ENCODE assay signal across 11 mouse cellular contexts in the genomic region with DNA sequence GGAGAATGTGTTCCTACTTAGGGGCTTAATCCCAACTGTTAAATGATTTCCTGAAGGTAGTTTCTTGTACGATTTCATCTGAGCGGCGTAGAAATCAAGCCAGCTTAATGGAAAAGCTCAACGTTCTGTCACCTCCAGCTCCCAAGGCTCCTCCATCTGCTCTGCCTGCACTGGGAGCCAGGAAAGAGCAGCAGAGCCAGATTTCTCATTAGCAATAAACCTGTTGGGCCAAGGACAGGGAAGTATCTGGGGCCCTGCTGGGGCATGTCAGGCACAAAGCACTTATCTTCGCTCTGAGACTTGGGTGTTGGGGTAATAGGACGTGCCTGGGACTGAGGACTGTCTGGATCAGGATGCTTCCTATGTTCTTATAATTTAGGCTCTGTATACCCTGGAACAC.
DNase-seq lines count a peak whose midpoint lies in the region; ATAC-seq and TF ChIP-seq lines count a peak whose summit lies in the region.
"Had no signal": no experiment of that assay in that cellular context is flagged by ENCODE, and none has a peak within 500 bp of the region (broad histone marks: within the 10 kb centered on the region; RNA-seq: fewer than 3 reads in every experiment).

No protein-coding gene starts in this region.

- peak; percentile 70 for DNase-seq in hindbrain, postnatal 0 days (ENCODE audit: low spot score)
- no peak for DNase-seq in hindbrain, embryonic 11.5 days (ENCODE audit: low spot score)
- DNase-seq in cerebellum, adult 11 months, result peak; percentile 82
- DNase-seq in cerebellum, adult 9-10 months, result peak; percentile 95
- no peak for DNase-seq in urinary bladder, postnatal 36 days (ENCODE audit: low spot score in 2 of 2)
- DNase-seq in spleen, adult 12 weeks (ENCODE audit: low spot score), result no peak
- DNase-seq in left cerebral cortex, adult 8-10 months (ENCODE audit: low spot score in 2 of 2), result no peak
- DNase-seq: lung, postnatal 10 days had no signal

- no peak overlapping the region for H3K4me3 ChIP-seq in hindbrain, postnatal 0 days (ENCODE audit: low read length)
- no peak overlapping the region for H3K4me3 ChIP-seq in hindbrain, embryonic 11.5 days (ENCODE audit: low read depth, low read length)
- no peak overlapping the region for H3K4me3 ChIP-seq in intestine, embryonic 16.5 days (ENCODE audit: low read length)
- H3K4me3 ChIP-seq: midbrain, embryonic 15.5 days had no signal

- WGBS in hindbrain, postnatal 0 days, result 53% methylated on average over 6 of the region's 6 CpGs
- 92% methylated on average over 6 of the region's 6 CpGs for WGBS in hindbrain, embryonic 11.5 days
- WGBS in intestine, embryonic 16.5 days, result 78% methylated on average over 6 of the region's 6 CpGs

- ATAC-seq in hindbrain, postnatal 0 days, result peak; percentile 85
- ATAC-seq in hindbrain, embryonic 11.5 days (ENCODE audit: low FRiP score), result no peak
- ATAC-seq in intestine, embryonic 16.5 days, result peak; percentile 56
- ATAC-seq: midbrain, embryonic 15.5 days had no signal

- no peaks in the 10 kb centered on the region for H3K36me3 ChIP-seq in hindbrain, postnatal 0 days (ENCODE audit: insufficient read depth, low read length)
- no peaks in the 10 kb centered on the region for H3K36me3 ChIP-seq in hindbrain, embryonic 11.5 days (ENCODE audit: control insufficient read depth, insufficient read depth, low read length)
- no peaks in the 10 kb centered on the region for H3K36me3 ChIP-seq in intestine, embryonic 16.5 days (ENCODE audit: control insufficient read depth, insufficient read depth, low read length)
- H3K36me3 ChIP-seq: midbrain, embryonic 15.5 days had no signal

- H3K4me1 ChIP-seq in hindbrain, postnatal 0 days (ENCODE audit: insufficient read depth, low read length), result peaks cover 3% of the 10 kb centered on the region; the same call in 1 of the 2 replicates
- H3K4me1 ChIP-seq in hindbrain, embryonic 11.5 days (replicated peaks; ENCODE audit: control insufficient read depth, insufficient read depth, low read length), result no peaks in the 10 kb centered on the region
- no peaks in the 10 kb centered on the region for H3K4me1 ChIP-seq in intestine, embryonic 16.5 days (ENCODE audit: control insufficient read depth, insufficient read depth, low read length)

- H3K9me3 ChIP-seq in hindbrain, postnatal 0 days (ENCODE audit: low read length), result no peaks in the 10 kb centered on the region
- H3K9me3 ChIP-seq in hindbrain, embryonic 11.5 days (ENCODE audit: control insufficient read depth, low read length), result no peaks in the 10 kb centered on the region
- H3K9me3 ChIP-seq in intestine, embryonic 16.5 days (ENCODE audit: control insufficient read depth, low read length), result no peaks in the 10 kb centered on the region
- H3K9me3 ChIP-seq: midbrain, embryonic 15.5 days had no signal

- no peak for TF ChIP-seq CTCF in hindbrain, postnatal 0 days (IDR thresholded peaks at IDR 0.05; ENCODE audit: low read depth)

- peak overlapping the region; percentile 69; the same call in 1 of the 2 replicates for H3K27ac ChIP-seq in hindbrain, postnatal 0 days
- H3K27ac ChIP-seq in hindbrain, embryonic 11.5 days (ENCODE audit: low read depth, low read length), result no peak overlapping the region
- H3K27ac ChIP-seq in intestine, embryonic 16.5 days (ENCODE audit: low read length), result no peak overlapping the region
- H3K27ac ChIP-seq: kidney, postnatal 0 days; midbrain, embryonic 15.5 days had no signal

- no peak overlapping the region for H3K4me2 ChIP-seq in hindbrain, postnatal 0 days (ENCODE audit: low read depth, low read length)
- H3K4me2 ChIP-seq in hindbrain, embryonic 11.5 days (replicated peaks; ENCODE audit: low read depth, low read length), result no peak overlapping the region
- H3K4me2 ChIP-seq in intestine, embryonic 16.5 days (ENCODE audit: low read depth, low read length), result no peak overlapping the region
- H3K4me2 ChIP-seq: midbrain, embryonic 15.5 days had no signal

- no peaks in the 10 kb centered on the region for H3K27me3 ChIP-seq in hindbrain, postnatal 0 days (ENCODE audit: insufficient read depth, low read length)
- no peaks in the 10 kb centered on the region for H3K27me3 ChIP-seq in hindbrain, embryonic 11.5 days (ENCODE audit: control insufficient read depth, insufficient read depth, low read length)
- no peaks in the 10 kb centered on the region for H3K27me3 ChIP-seq in intestine, embryonic 16.5 days (replicated peaks; ENCODE audit: control insufficient read depth, insufficient read depth, low read length)
- H3K27me3 ChIP-seq: midbrain, embryonic 15.5 days had no signal

- H3K9ac ChIP-seq in hindbrain, postnatal 0 days (replicated peaks; ENCODE audit: low read length), result no peak overlapping the region
- H3K9ac ChIP-seq in hindbrain, embryonic 11.5 days (ENCODE audit: low read depth, low read length), result no peak overlapping the region
- H3K9ac ChIP-seq in intestine, embryonic 16.5 days (ENCODE audit: low read depth, low read length), result no peak overlapping the region
- H3K9ac ChIP-seq: midbrain, embryonic 15.5 days had no signal

Comparison
In these comparisons a context has a peak if more than half of its experiments do, and no peak if none do; other contexts are left out.
1. DNase-seq: peak in hindbrain, postnatal 0 days (single experiment), cerebellum, adult 11 months (single experiment) and cerebellum, adult 9-10 months (single experiment); none in hindbrain, embryonic 11.5 days (single experiment), urinary bladder, postnatal 36 days (0 of 2), spleen, adult 12 weeks (single experiment) and left cerebral cortex, adult 8-10 months (0 of 2).